Mouse (Mus musculus): ENCODE measurements around the gene Gm20388. TPM values are rescaled to one million over a fixed set of nuclear protein-coding genes. Genes with fewer than 3 reads are reported as not detected.

Gm20388 gene
- polyA plus RNA-seq, 1 experiment, result not detected

- 83% methylated on average over 6 of the region's 6 CpGs for WGBS
- no peak overlapping the region for H3K4me3 ChIP-seq (ENCODE audit: insufficient read depth, low read depth, low read length)
- H3K4me1 ChIP-seq (ENCODE audit: control insufficient read depth, insufficient read depth, low read length), result peaks cover 17% of the 10 kb centered on the region
- TF ChIP-seq CTCF (IDR thresholded peaks at IDR 0.05; ENCODE audit: insufficient read depth, low read depth, low read length) (no peak), POLR2A (IDR thresholded peaks at IDR 0.05; ENCODE audit: insufficient read depth, low read depth, low read length) (no peak)
- H3K27ac ChIP-seq (ENCODE audit: insufficient read depth, low read depth, low read length), result no peak overlapping the region
Measured at GRCm38 (mm10) chr8:122079093-122079492, 2168.5 kb downstream of the Gm20388 start.

- Histone ChIP-seq H3K4me1 (ENCODE audit: control insufficient read depth, insufficient read depth, low read length) (peaks cover 28% of the 10 kb centered on the region), H3K4me3 (ENCODE audit: insufficient read depth, low read depth, low read length) (no peak overlapping the region), H3K27ac (ENCODE audit: insufficient read depth, low read depth, low read length) (no peak overlapping the region)
- WGBS, result 83% methylated on average over 5 of the region's 5 CpGs
- no peak for TF ChIP-seq CTCF (IDR thresholded peaks at IDR 0.05; ENCODE audit: insufficient read depth, low read depth, low read length)
- no peak for TF ChIP-seq POLR2A (IDR thresholded peaks at IDR 0.05; ENCODE audit: insufficient read depth, low read depth, low read length)
Measured at GRCm38 (mm10) chr8:122080347-122080746, 2169.7 kb downstream of the Gm20388 start.

- TF ChIP-seq CTCF (IDR thresholded peaks at IDR 0.05; ENCODE audit: insufficient read depth, low read depth, low read length), result no peak
- TF ChIP-seq POLR2A (IDR thresholded peaks at IDR 0.05; ENCODE audit: insufficient read depth, low read depth, low read length), result no peak
- Histone ChIP-seq H3K27ac (ENCODE audit: insufficient read depth, low read depth, low read length) (no peak overlapping the region), H3K4me3 (ENCODE audit: insufficient read depth, low read depth, low read length) (no peak overlapping the region), H3K4me1 (ENCODE audit: control insufficient read depth, insufficient read depth, low read length) (peaks cover 30% of the 10 kb centered on the region)
- 86% methylated on average over 6 of the region's 6 CpGs for WGBS
Measured at GRCm38 (mm10) chr8:122083401-122083800, 2172.8 kb downstream of the Gm20388 start.

GRCm38 (mm10) chr8:122084145-122084544 lies 2173.5 kb downstream of the Gm20388 start:
- Histone ChIP-seq H3K4me1 (ENCODE audit: control insufficient read depth, insufficient read depth, low read length) (peaks cover 29% of the 10 kb centered on the region), H3K4me3 (ENCODE audit: insufficient read depth, low read depth, low read length) (no peak overlapping the region), H3K27ac (ENCODE audit: insufficient read depth, low read depth, low read length) (no peak overlapping the region)
- 45% methylated on average over 3 of the region's 3 CpGs for WGBS
- TF ChIP-seq CTCF (IDR thresholded peaks at IDR 0.05; ENCODE audit: insufficient read depth, low read depth, low read length) (no peak), POLR2A (IDR thresholded peaks at IDR 0.05; ENCODE audit: insufficient read depth, low read depth, low read length) (no peak)

- no peak for TF ChIP-seq POLR2A (IDR thresholded peaks at IDR 0.05; ENCODE audit: insufficient read depth, low read depth, low read length)
- peak; percentile 16; the same call in 1 of the 2 replicates for TF ChIP-seq CTCF (IDR thresholded peaks at IDR 0.05; ENCODE audit: insufficient read depth, low read depth, low read length)
- WGBS, result 48% methylated on average over 15 of the region's 15 CpGs
- H3K27ac ChIP-seq (ENCODE audit: insufficient read depth, low read depth, low read length), result peak overlapping the region; percentile 49
- peaks cover 27% of the 10 kb centered on the region for H3K4me1 ChIP-seq (ENCODE audit: control insufficient read depth, insufficient read depth, low read length)
- H3K4me3 ChIP-seq (ENCODE audit: insufficient read depth, low read depth, low read length), result no peak overlapping the region
Measured at GRCm38 (mm10) chr8:122084726-122085410, 2174.2 kb downstream of the Gm20388 start.

GRCm38 (mm10) chr8:122086064-122086463 lies 2175.4 kb downstream of the Gm20388 start:
- no peak for TF ChIP-seq POLR2A (IDR thresholded peaks at IDR 0.05; ENCODE audit: insufficient read depth, low read depth, low read length)
- TF ChIP-seq CTCF (IDR thresholded peaks at IDR 0.05; ENCODE audit: insufficient read depth, low read depth, low read length), result no peak

DNA sequence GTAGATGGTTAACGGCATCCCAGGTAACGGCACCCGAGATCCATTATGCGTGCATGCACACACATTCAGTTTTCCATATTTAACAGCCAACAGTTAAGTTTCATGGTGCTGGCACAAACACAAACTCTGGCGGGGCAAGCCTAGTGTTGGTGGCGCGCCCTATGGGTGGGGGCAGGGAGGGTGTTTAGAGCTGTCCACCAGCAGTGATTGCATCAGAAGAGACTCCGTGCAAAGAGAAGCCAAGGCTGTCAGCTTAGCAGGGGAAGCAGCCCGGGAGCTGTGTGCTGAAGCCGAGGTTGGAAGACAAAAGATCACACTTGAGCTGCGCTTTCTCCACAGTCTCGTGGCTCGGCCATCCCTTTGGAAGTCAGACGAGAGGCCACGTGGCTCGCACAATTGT lies 2178.0 kb downstream of the Gm20388 start:
- Histone ChIP-seq H3K4me3 (ENCODE audit: insufficient read depth, low read depth, low read length) (no peak overlapping the region), H3K27ac (ENCODE audit: insufficient read depth, low read depth, low read length) (no peak overlapping the region), H3K4me1 (ENCODE audit: control insufficient read depth, insufficient read depth, low read length) (peaks cover 35% of the 10 kb centered on the region)
- TF ChIP-seq CTCF (IDR thresholded peaks at IDR 0.05; ENCODE audit: insufficient read depth, low read depth, low read length) (no peak), POLR2A (IDR thresholded peaks at IDR 0.05; ENCODE audit: insufficient read depth, low read depth, low read length) (no peak)
- WGBS, result 80% methylated on average over 16 of the region's 16 CpGs

More at GRCm38 (mm10) chr8:122086064-122086463, 2175.4 kb downstream of the Gm20388 start:
- Histone ChIP-seq H3K4me1 (ENCODE audit: control insufficient read depth, insufficient read depth, low read length) (peaks cover 27% of the 10 kb centered on the region), H3K27ac (ENCODE audit: insufficient read depth, low read depth, low read length) (no peak overlapping the region), H3K4me3 (ENCODE audit: insufficient read depth, low read depth, low read length) (no peak overlapping the region)
- WGBS, result 89% methylated on average over 12 of the region's 12 CpGs

DNA sequence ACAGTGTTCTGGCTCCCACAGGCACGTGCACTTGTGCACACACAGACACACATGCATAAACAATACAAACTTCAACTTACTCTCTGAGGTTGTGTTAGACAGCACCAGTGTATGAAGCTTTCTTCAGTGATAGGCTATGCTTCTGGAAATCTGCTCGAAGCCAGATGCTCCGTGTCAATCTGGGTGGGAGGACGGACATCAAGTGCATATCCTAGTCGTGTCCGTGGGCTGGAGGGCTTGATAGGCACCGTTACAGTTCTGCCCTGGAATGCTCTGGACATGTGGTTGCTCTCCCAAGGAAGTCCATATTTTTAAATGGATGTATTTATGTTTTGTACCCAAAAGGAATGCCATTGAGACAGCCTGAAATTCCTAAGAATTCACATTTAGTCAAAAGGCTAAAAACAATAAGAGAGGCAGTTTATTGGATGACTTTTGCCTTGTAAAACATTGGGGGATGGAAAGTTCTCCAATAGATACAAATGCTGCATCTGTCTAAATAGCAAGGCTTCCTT lies 2178.6 kb downstream of the Gm20388 start:
- no peak overlapping the region for H3K27ac ChIP-seq (ENCODE audit: insufficient read depth, low read depth, low read length)
- no peak overlapping the region for H3K4me3 ChIP-seq (ENCODE audit: insufficient read depth, low read depth, low read length)
- H3K4me1 ChIP-seq (ENCODE audit: control insufficient read depth, insufficient read depth, low read length), result peaks cover 31% of the 10 kb centered on the region
- 92% methylated on average over 7 of the region's 7 CpGs for WGBS
- TF ChIP-seq CTCF (IDR thresholded peaks at IDR 0.05; ENCODE audit: insufficient read depth, low read depth, low read length), result no peak
- TF ChIP-seq POLR2A (IDR thresholded peaks at IDR 0.05; ENCODE audit: insufficient read depth, low read depth, low read length), result no peak

DNA sequence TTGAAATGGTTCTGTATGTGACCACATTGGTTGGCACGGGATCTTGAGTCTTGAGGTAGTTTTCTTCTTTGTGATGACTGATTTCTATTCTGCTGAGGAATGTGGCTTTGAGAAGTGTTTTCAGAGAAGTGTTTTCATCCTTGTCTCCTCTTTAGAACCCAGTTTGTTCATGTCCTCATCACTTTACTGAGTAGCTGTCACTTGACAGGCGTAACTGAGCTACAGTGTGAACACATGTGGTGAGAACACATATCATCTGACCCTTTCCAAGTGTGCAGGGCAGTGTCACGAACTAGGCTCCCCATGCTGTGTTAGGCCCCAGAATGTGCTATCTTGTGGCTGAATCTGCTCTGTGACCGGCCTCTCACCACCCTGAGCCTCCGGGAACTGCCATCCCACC lies 2181.8 kb downstream of the Gm20388 start:
- WGBS, result 85% methylated on average over 5 of the region's 5 CpGs
- Histone ChIP-seq H3K4me3 (ENCODE audit: insufficient read depth, low read depth, low read length) (no peak overlapping the region), H3K4me1 (ENCODE audit: control insufficient read depth, insufficient read depth, low read length) (peaks cover 10% of the 10 kb centered on the region), H3K27ac (ENCODE audit: insufficient read depth, low read depth, low read length) (no peak overlapping the region)
- TF ChIP-seq CTCF (IDR thresholded peaks at IDR 0.05; ENCODE audit: insufficient read depth, low read depth, low read length), result no peak
- no peak for TF ChIP-seq POLR2A (IDR thresholded peaks at IDR 0.05; ENCODE audit: insufficient read depth, low read depth, low read length)

Measured in olfactory bulb, adult 2 months (tissue).